Mouse (Mus musculus): ENCODE measurements around the gene Scarf2. TPM values are rescaled to one million over a fixed set of nuclear protein-coding genes. Genes with fewer than 3 reads are reported as not detected.

The Scarf2 gene
- polyA plus RNA-seq, 1 experiment = not detected

DNA sequence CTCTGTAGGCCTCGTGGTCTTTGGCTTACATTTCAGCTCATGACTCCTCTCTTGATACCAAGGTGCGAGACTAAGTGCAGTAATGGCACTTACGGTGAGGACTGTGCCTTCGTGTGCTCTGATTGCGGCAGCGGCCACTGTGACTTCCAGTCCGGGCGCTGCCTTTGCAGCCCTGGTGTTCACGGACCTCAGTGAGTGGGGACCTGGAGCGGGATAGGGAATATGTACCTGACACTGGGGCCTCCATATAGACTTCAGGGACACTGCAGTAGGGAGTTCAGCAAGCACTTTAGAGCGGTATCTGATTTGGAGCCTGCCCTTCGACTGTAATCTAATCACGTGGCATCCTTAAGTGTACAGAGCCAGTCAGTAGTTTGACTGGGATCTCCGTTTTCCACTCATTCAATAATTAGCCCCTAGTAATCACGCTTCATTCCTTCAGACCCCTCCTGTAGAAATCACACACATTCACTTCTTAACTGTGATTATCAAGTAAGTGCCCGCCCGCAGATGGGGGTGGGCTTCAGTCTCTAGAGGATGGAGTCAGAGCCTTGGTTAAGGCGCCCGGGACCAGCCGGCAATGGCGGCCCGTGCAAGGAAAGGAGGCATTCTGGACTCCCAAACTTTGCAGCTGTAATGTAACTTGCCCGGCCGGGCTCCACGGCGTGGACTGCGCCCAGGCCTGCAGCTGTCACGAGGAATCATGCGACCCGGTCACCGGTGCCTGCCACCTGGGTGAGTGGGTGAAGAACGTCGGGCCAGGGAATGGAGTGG lies 6.8 kb downstream of the Scarf2 start:
- H3K27ac ChIP-seq (ENCODE audit: insufficient read depth, low read depth, low read length) = no peak overlapping the region
- H3K4me1 ChIP-seq (ENCODE audit: control insufficient read depth, insufficient read depth, low read length) = peaks cover 38% of the 10 kb centered on the region
- 31% methylated on average over 33 of the region's 33 CpGs for WGBS
- TF ChIP-seq CTCF (IDR thresholded peaks at IDR 0.05; ENCODE audit: insufficient read depth, low read depth, low read length) (no peak), POLR2A (IDR thresholded peaks at IDR 0.05; ENCODE audit: insufficient read depth, low read depth, low read length) (no peak)
- peak overlapping the region; percentile 31 for H3K4me3 ChIP-seq (ENCODE audit: insufficient read depth, low read depth, low read length)

DNA sequence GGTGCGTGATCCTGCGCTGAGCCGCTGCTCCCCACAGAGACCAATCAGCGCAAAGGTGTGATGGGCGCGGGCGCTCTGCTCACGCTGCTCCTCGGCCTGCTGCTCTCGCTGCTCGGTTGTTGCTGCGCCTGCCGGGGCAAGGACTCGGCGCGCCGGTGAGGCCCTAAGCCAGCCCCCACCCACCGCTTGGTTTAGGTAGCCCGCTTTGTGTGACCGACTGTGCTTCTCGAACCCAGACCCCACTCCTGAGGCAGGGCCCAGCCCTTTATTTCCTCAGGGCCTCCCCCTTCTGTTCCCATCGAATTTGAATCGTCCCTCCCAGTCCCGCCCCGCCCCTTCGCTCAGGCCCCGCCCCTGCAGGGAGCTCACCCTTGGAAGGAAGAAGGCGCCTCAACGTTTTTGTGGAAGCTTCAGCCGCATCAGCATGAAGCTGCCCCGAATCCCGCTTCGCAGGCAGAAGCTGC lies 7.4 kb downstream of the Scarf2 start:
- WGBS = 6% methylated on average over 33 of the region's 33 CpGs
- peak overlapping the region; percentile 31 for H3K4me3 ChIP-seq (ENCODE audit: insufficient read depth, low read depth, low read length)
- TF ChIP-seq POLR2A (IDR thresholded peaks at IDR 0.05; ENCODE audit: insufficient read depth, low read depth, low read length) = no peak
- no peak for TF ChIP-seq CTCF (IDR thresholded peaks at IDR 0.05; ENCODE audit: insufficient read depth, low read depth, low read length)
- no peak overlapping the region for H3K27ac ChIP-seq (ENCODE audit: insufficient read depth, low read depth, low read length)
- H3K4me1 ChIP-seq (ENCODE audit: control insufficient read depth, insufficient read depth, low read length) = peaks cover 43% of the 10 kb centered on the region

DNA sequence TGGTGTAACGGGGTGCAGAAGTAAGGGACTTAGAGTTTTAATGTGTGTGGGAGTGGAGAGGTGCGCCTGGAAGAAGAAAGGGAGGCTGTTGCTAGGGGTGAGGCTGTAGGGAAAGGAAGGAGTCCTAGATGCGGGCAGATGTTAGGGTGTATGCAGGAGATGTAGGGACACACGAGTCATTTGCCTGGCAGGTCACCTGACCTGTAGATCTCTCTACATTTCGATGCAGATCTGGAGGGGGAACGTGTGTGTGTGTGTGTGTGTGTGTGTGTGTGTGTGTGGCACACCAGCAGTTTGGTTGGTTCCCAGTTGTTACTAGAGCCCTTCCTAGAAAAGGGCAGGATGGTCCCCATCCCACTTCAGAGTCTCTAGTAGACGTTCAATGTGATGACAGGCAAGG lies 7.9 kb downstream of the Scarf2 start:
- TF ChIP-seq CTCF (IDR thresholded peaks at IDR 0.05; ENCODE audit: insufficient read depth, low read depth, low read length) (no peak), POLR2A (IDR thresholded peaks at IDR 0.05; ENCODE audit: insufficient read depth, low read depth, low read length) (no peak)
- no peak overlapping the region for H3K27ac ChIP-seq (ENCODE audit: insufficient read depth, low read depth, low read length)
- 27% methylated on average over 7 of the region's 7 CpGs for WGBS
- H3K4me3 ChIP-seq (ENCODE audit: insufficient read depth, low read depth, low read length) = no peak overlapping the region
- peaks cover 48% of the 10 kb centered on the region for H3K4me1 ChIP-seq (ENCODE audit: control insufficient read depth, insufficient read depth, low read length)

DNA sequence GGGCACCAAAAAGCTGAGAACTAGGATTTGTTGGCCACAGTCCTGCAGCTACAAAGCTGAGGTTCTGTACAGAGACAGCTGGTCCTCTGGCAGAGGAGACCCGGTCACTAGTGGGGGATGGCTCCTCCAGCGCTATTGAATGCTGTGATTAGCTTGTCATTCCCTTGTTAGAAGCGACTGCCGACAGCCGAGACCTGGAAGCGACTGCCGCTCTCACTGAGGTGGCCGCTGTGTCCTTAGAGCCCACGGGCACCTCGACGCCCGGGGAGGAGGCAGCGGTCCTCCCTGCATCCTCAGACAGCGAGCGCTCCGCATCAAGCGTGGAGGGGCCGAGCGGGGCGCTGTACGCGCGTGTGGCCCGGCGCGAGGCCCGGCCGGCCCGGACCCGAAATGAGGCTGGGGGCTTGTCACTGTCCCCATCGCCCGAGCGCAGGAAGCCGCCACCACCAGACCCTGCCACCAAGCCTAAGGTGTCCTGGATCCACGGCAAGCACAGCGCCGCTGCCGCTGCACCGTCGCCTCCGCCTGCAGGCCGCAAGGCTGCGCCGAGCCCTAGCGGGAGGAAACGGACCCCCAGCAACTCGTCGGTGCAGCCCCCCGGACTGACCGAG lies 9.6 kb downstream of the Scarf2 start:
- Histone ChIP-seq H3K4me1 (ENCODE audit: control insufficient read depth, insufficient read depth, low read length) (peaks cover 48% of the 10 kb centered on the region), H3K27ac (ENCODE audit: insufficient read depth, low read depth, low read length) (peak overlapping the region; percentile 68), H3K4me3 (ENCODE audit: insufficient read depth, low read depth, low read length) (peak overlapping the region; percentile 70)
- TF ChIP-seq POLR2A (IDR thresholded peaks at IDR 0.05; ENCODE audit: insufficient read depth, low read depth, low read length) (no peak), CTCF (IDR thresholded peaks at IDR 0.05; ENCODE audit: insufficient read depth, low read depth, low read length) (no peak)
- 2% methylated on average over 50 of the region's 50 CpGs for WGBS

DNA sequence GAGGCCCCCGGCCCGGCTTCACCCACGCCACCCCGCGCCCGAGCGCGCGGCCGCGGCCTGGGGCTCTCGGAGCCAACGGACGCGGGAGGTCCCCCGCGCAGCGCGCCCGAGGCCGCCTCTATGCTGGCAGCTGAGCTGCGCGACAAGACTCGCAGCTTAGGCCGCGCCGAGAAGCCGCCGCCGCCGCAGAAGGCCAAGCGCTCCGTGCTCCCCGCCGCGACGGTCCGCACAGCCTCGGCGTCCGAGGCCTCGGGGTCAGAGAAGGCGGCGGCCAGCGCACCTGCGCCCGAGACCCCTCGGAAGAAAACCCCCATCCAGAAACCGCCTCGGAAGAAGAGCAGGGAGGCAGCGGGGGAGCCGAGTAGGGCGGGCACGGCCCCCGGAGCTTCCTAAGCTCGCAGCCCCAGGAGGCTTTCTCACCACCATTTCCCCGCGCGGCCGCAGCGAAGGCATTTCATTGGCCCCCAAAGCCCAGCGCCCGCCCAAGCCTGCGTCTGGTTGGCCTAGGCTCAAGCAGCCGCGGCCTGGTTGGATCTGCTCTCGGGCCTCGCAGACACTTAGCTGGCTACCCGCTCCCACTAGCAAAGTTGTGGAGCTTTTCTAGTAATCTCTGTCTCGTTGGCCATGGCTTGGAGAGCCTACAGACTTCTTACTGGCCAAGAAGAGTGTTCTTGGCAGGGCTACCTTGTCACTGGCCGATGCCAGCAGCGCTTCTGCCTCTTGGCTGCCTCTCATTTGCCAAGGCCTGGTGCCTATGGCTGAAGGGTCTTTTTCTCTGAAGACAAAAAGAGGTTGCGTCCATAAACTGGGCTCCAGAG lies 10.3 kb downstream of the Scarf2 start:
- Histone ChIP-seq H3K4me1 (ENCODE audit: control insufficient read depth, insufficient read depth, low read length) (peaks cover 44% of the 10 kb centered on the region), H3K4me3 (ENCODE audit: insufficient read depth, low read depth, low read length) (peak overlapping the region; percentile 70), H3K27ac (ENCODE audit: insufficient read depth, low read depth, low read length) (peak overlapping the region; percentile 68)
- TF ChIP-seq POLR2A (IDR thresholded peaks at IDR 0.05; ENCODE audit: insufficient read depth, low read depth, low read length) (peak; percentile 80; the same call in 1 of the 2 replicates), CTCF (IDR thresholded peaks at IDR 0.05; ENCODE audit: insufficient read depth, low read depth, low read length) (no peak)
- 2% methylated on average over 73 of the region's 73 CpGs for WGBS

DNA sequence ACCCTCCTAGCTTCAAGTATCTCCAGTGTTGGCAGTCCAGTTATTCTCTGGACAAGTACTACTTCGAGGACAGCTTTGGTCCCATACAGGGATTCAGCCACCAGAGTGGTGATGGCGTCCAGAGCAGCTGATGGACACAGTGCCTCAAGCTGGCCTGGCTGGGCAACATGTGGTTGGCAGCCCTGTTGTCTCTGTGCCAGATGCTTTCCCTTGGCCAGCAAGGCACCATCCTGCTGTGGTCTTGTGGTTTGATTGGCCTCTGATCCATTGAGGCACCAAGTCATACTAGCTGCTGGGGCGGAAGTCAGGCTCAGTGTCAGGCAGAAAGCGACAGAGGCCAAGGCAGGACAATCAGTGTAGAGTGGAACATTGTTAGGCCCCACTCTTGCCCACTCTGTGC lies 12.0 kb downstream of the Scarf2 start:
- no peak overlapping the region for H3K27ac ChIP-seq (ENCODE audit: insufficient read depth, low read depth, low read length)
- TF ChIP-seq POLR2A (IDR thresholded peaks at IDR 0.05; ENCODE audit: insufficient read depth, low read depth, low read length) = no peak
- no peak for TF ChIP-seq CTCF (IDR thresholded peaks at IDR 0.05; ENCODE audit: insufficient read depth, low read depth, low read length)
- 85% methylated on average over 4 of the region's 4 CpGs for WGBS

DNA sequence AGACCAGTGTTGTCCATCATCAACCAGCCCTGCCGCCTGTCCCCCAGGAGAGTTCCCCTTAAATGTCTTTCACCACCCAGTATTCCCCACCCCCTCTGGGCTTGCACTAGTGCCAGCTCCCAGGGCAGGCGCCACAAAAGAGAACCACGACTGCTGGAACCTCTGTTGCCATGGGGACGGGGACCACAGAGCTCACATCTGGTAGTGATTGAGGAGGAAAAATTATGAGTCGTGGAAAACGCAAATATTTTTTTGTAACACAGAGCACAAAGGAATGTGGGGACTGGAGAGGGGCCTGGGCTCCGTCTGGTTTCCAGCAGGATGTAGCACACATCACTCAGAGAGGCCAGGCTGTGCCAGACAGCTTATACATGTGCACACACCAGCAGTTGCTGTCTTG lies 12.6 kb downstream of the Scarf2 start:
- peaks cover 24% of the 10 kb centered on the region for H3K4me1 ChIP-seq (ENCODE audit: control insufficient read depth, insufficient read depth, low read length)
- no peak for TF ChIP-seq POLR2A (IDR thresholded peaks at IDR 0.05; ENCODE audit: insufficient read depth, low read depth, low read length)
- 31% methylated on average over 7 of the region's 7 CpGs for WGBS
- H3K27ac ChIP-seq (ENCODE audit: insufficient read depth, low read depth, low read length) = peak overlapping the region; percentile 21; the same call in 1 of the 2 replicates
- no peak overlapping the region for H3K4me3 ChIP-seq (ENCODE audit: insufficient read depth, low read depth, low read length)

More for the DNA sequence above, 12.0 kb downstream of the Scarf2 start:
- H3K4me3 ChIP-seq (ENCODE audit: insufficient read depth, low read depth, low read length) = no peak overlapping the region
- peaks cover 30% of the 10 kb centered on the region for H3K4me1 ChIP-seq (ENCODE audit: control insufficient read depth, insufficient read depth, low read length)

DNA sequence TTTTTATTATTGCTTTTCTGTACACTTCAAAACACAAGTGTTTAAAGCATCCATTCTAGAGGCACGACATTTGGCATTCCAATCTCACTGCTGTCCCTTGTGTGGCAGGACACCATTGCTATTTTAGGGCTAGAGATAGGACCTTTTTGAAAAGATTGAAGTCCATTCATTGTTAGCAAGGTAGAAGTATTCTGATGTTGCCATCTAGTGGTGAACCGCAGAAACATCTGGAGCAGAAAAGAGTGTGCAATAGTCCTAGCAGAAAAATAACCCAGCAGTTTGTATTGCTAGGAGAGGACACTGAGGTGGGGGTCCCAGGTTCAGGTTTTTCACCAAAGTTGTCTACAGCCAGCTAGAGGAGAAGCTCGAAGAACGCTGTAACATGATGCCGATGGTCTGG lies 15.0 kb downstream of the Scarf2 start:
- TF ChIP-seq POLR2A (IDR thresholded peaks at IDR 0.05; ENCODE audit: insufficient read depth, low read depth, low read length) (no peak), CTCF (IDR thresholded peaks at IDR 0.05; ENCODE audit: insufficient read depth, low read depth, low read length) (no peak)
- Histone ChIP-seq H3K27ac (ENCODE audit: insufficient read depth, low read depth, low read length) (no peak overlapping the region), H3K4me3 (ENCODE audit: insufficient read depth, low read depth, low read length) (no peak overlapping the region), H3K4me1 (ENCODE audit: control insufficient read depth, insufficient read depth, low read length) (peaks cover 33% of the 10 kb centered on the region)
- 7% methylated on average over 5 of the region's 5 CpGs for WGBS
